Mouse (Mus musculus) T-cell, adult 2 months (primary cell): ENCODE data around the gene Ap5m1.
A peak's percentile ranks its signal among the peaks of the same experiment; 100 is the strongest.
"Not testable (repeated sequence)": the region's sequence is repeated elsewhere in the genome, so short reads cannot be mapped to it uniquely, and the experiment has no call there.

Experiments
- DNase-seq: peaks from one replicate; pipeline ENCODE4 v3.0.0; 2022; ENCODE audit warnings: low spot score

Gene Ap5m1

GRCm38 (mm10) chr14:49065529-49066273 lies at the start of gene Ap5m1:
Ap5m1 (plus strand) TSS chr14:49066097.
- peak; percentile 29 for DNase-seq

GRCm38 (mm10) chr14:49019765-49020164 lies 46.1 kb upstream of the Ap5m1 start:
- DNase-seq = no peak

- no peak for DNase-seq
Observed at GRCm38 (mm10) chr14:49027040-49027778, 38.7 kb upstream of the Ap5m1 start.

GRCm38 (mm10) chr14:49027779-49028368 lies 38.0 kb upstream of the Ap5m1 start:
- no peak for DNase-seq

- no peak for DNase-seq
Observed at GRCm38 (mm10) chr14:49028991-49029390, 36.9 kb upstream of the Ap5m1 start.

GRCm38 (mm10) chr14:49045610-49046009 lies 20.3 kb upstream of the Ap5m1 start:
- no peak for DNase-seq

GRCm38 (mm10) chr14:49049492-49049891 lies 16.4 kb upstream of the Ap5m1 start:
- DNase-seq = no peak

GRCm38 (mm10) chr14:49063838-49064237 lies 2.1 kb upstream of the Ap5m1 start:
- DNase-seq = no peak

- DNase-seq = peak; percentile 96
Observed at GRCm38 (mm10) chr14:49066274-49066823, 452 bp downstream of the Ap5m1 start, which contains the start of gene Exoc5. Exoc5 (minus strand) TSS chr14:49066653.

- DNase-seq = no peak
Observed at GRCm38 (mm10) chr14:49072837-49073236, 6.9 kb downstream of the Ap5m1 start.

GRCm38 (mm10) chr14:49073896-49074295 lies 8.0 kb downstream of the Ap5m1 start:
- DNase-seq = no peak

- DNase-seq = no peak
Observed at GRCm38 (mm10) chr14:49074361-49074760, 8.5 kb downstream of the Ap5m1 start.

GRCm38 (mm10) chr14:49078820-49079219 lies 12.9 kb downstream of the Ap5m1 start:
- no peak for DNase-seq

- DNase-seq = no peak
Observed at GRCm38 (mm10) chr14:49086522-49086921, 20.6 kb downstream of the Ap5m1 start.

GRCm38 (mm10) chr14:49088155-49089048 lies 22.5 kb downstream of the Ap5m1 start:
- DNase-seq = no peak

- no peak for DNase-seq
Observed at GRCm38 (mm10) chr14:49089461-49090058, 23.7 kb downstream of the Ap5m1 start.

- DNase-seq = no peak
Observed at GRCm38 (mm10) chr14:49090102-49090501, 24.2 kb downstream of the Ap5m1 start.

- DNase-seq = no peak
Observed at GRCm38 (mm10) chr14:49091277-49091676, 25.4 kb downstream of the Ap5m1 start.

GRCm38 (mm10) chr14:49091755-49092154 lies 25.9 kb downstream of the Ap5m1 start:
- not testable (repeated sequence) for DNase-seq

- peak; percentile 43 for DNase-seq
Observed at GRCm38 (mm10) chr14:49118381-49118780, 52.5 kb downstream of the Ap5m1 start.

- no peak for DNase-seq
Observed at GRCm38 (mm10) chr14:49121723-49122122, 55.8 kb downstream of the Ap5m1 start.
